21 mouse cellular contexts compared by ENCODE assay signal in the genomic region with DNA sequence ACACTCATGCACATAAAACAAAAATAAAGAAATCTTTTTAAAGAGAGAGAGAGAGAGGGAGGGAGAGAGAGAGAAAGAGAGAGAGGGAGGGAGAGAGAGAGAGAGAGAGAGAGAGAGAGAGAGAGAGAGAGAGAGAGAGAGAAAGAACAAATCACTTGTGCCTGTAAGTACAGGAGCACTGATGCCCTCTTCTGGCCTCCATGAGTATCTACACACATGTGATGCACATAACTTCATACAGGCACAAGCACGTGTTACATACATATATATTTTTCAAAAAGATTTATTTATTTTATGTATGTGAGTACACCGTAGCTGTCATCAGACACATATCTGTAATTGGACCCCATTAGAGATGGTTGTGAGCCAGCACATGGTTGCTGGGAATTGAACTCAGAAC. TPM values are rescaled to one million over a fixed set of nuclear protein-coding genes. Genes with fewer than 3 reads are reported as not detected.
DNase-seq lines count a peak whose midpoint lies in the region; ATAC-seq and TF ChIP-seq lines count a peak whose summit lies in the region.
"Had no signal": no experiment of that assay in that cellular context is flagged by ENCODE, and none has a peak within 500 bp of the region (broad histone marks: within the 10 kb centered on the region; RNA-seq: fewer than 3 reads in every experiment).

No protein-coding gene starts in this region.

- no peaks in the 10 kb centered on the region for H3K27me3 ChIP-seq in testis, adult 2 months (ENCODE audit: control insufficient read depth, insufficient read depth, low read length)
- H3K27me3 ChIP-seq in stomach, postnatal 0 days (ENCODE audit: control insufficient read depth, insufficient read depth, low read length) = no peaks in the 10 kb centered on the region
- H3K27me3 ChIP-seq: embryonic facial prominence, embryonic 13.5 days; heart, embryonic 15.5 days had no signal

- no peaks in the 10 kb centered on the region for H3K36me3 ChIP-seq in testis, adult 2 months (ENCODE audit: control insufficient read depth, insufficient read depth, low read length)
- no peaks in the 10 kb centered on the region for H3K36me3 ChIP-seq in stomach, postnatal 0 days (ENCODE audit: control insufficient read depth, insufficient read depth, low read length)
- H3K36me3 ChIP-seq: embryonic facial prominence, embryonic 13.5 days; heart, embryonic 15.5 days; hindbrain, embryonic 10.5 days had no signal

- no peak for ATAC-seq in stomach, postnatal 0 days (ENCODE audit: low FRiP score, low TSS enrichment)
- ATAC-seq: forebrain, embryonic 13.5 days; forebrain, postnatal 0 days had no signal

- WGBS in stomach, postnatal 0 days = 96% methylated on average over 2 of the region's 2 CpGs

- TF ChIP-seq EP300 in stomach, postnatal 0 days (optimal IDR thresholded peaks at IDR 0.05) = no peak

- no peaks in the 10 kb centered on the region for H3K9me3 ChIP-seq in stomach, postnatal 0 days (ENCODE audit: control insufficient read depth, low read length)
- H3K9me3 ChIP-seq: embryonic facial prominence, embryonic 13.5 days; forebrain, embryonic 13.5 days; heart, embryonic 15.5 days; hindbrain, embryonic 10.5 days had no signal

- TF ChIP-seq CTCF in layer of hippocampus, adult 2 months (conservative IDR thresholded peaks at IDR 0.05) = 0 out of 2 replicates have a peak, but pooled peaks have one; percentile 11
- TF ChIP-seq CTCF in testis, adult 2 months (IDR thresholded peaks at IDR 0.05; ENCODE audit: control insufficient read depth, insufficient read depth, insufficient replicate concordance, low read depth, low read length) = no peak
- TF ChIP-seq CTCF in stomach, postnatal 0 days (IDR thresholded peaks at IDR 0.05; ENCODE audit: low read depth) = peak; percentile 25; the same call in 1 of the 2 replicates

- no peak overlapping the region for H3K9ac ChIP-seq in stomach, postnatal 0 days (ENCODE audit: low read length)
- H3K9ac ChIP-seq: embryonic facial prominence, embryonic 13.5 days; forebrain, embryonic 13.5 days; forebrain, postnatal 0 days; heart, embryonic 15.5 days; hindbrain, embryonic 14.5 days had no signal

- H3K4me1 ChIP-seq in testis, adult 2 months (ENCODE audit: control insufficient read depth, insufficient read depth, low read length) = peaks cover 3% of the 10 kb centered on the region; the same call in 1 of the 2 replicates
- H3K4me1 ChIP-seq in stomach, postnatal 0 days (replicated peaks; ENCODE audit: control insufficient read depth, insufficient read depth) = peaks cover 8% of the 10 kb centered on the region

- no peak overlapping the region for H3K4me2 ChIP-seq in stomach, postnatal 0 days (replicated peaks; ENCODE audit: low read depth)
- H3K4me2 ChIP-seq: embryonic facial prominence, embryonic 13.5 days; forebrain, embryonic 13.5 days; heart, embryonic 11.5 days; heart, embryonic 15.5 days; hindbrain, embryonic 14.5 days had no signal

- no peak overlapping the region for H3K4me3 ChIP-seq in layer of hippocampus, adult 2 months
- no peak overlapping the region for H3K4me3 ChIP-seq in testis, adult 2 months (ENCODE audit: control insufficient read depth, low read depth, low read length)
- no peak overlapping the region for H3K4me3 ChIP-seq in stomach, postnatal 0 days (ENCODE audit: low read depth, low read length)
- H3K4me3 ChIP-seq: embryonic facial prominence, embryonic 13.5 days; forebrain, embryonic 13.5 days; heart, adult 2 months; heart, embryonic 15.5 days; hindbrain, embryonic 10.5 days had no signal

- no peak overlapping the region for H3K27ac ChIP-seq in layer of hippocampus, adult 2 months
- H3K27ac ChIP-seq in testis, adult 2 months (ENCODE audit: control insufficient read depth, insufficient read depth, low read depth, low read length) = peak overlapping the region; percentile 24; the same call in 1 of the 2 replicates
- H3K27ac ChIP-seq in stomach, postnatal 0 days (replicated peaks) = no peak overlapping the region
- H3K27ac ChIP-seq: embryonic facial prominence, embryonic 13.5 days; forebrain, embryonic 13.5 days; heart, adult 2 months; hindbrain, embryonic 10.5 days; hindbrain, embryonic 14.5 days had no signal

- TF ChIP-seq POLR2A in testis, adult 2 months (IDR thresholded peaks at IDR 0.05; ENCODE audit: control insufficient read depth, low read depth, low read length) = no peak

- no peak for DNase-seq in layer of hippocampus, adult 2 months (ENCODE audit: low spot score in 2 of 2)
- no peak for DNase-seq in layer of hippocampus, adult 9-11 months
- DNase-seq in testis, postnatal 14 days (ENCODE audit: low spot score) = no peak
- peak; percentile 57 for DNase-seq in R1 (ENCODE audit: low read depth, low spot score)
- DNase-seq in stomach, postnatal 0 days (ENCODE audit: low spot score) = no peak
- DNase-seq in cerebellum, adult 18-20 months = no peak
- no peak for DNase-seq in natural killer cell, adult 2 months (ENCODE audit: low spot score in 2 of 2)
- DNase-seq: adrenal gland, postnatal 10 days; cerebellum, adult 11-12 months; cerebellum, adult 9-11 months; cerebellum, postnatal 36 days; forebrain, postnatal 0 days; gastrocnemius, postnatal 14 days; heart, adult 2 months had no signal

RNA-seq across cellular contexts. Expression of a gene that starts 40.5 kb away (rescaled TPM):
- 100 to 1,000 TPM; 476 to 506 TPM for total RNA-seq in layer of hippocampus, adult 2 months (2021)
- polyA plus RNA-seq in testis, adult 2 months (2012; rRNA removed) = 54.7 and 57.0 TPM in 2 replicates
- polyA plus RNA-seq in stomach, postnatal 0 days (2015; fragmentation: Nextera tagmentation; extraction: Ambion mirVana) = 132 and 138 TPM in 2 replicates
